Mouse (Mus musculus) natural killer cell, adult 2 months (primary cell): ENCODE data around the gene Mapt.
"Not testable (repeated sequence)": the region's sequence is repeated elsewhere in the genome, so short reads cannot be mapped to it uniquely, and the experiment has no call there.

Experiments
- DNase-seq, 2 experiments: peaks; one replicate each; pipeline ENCODE4 v3.0.0; 2022; ENCODE audit warnings: low spot score in 2 of 2

Mapt gene

GRCm38 (mm10) chr11:104233574-104234206, 2.5 kb downstream of the Mapt start:
- DNase-seq, result no peak

- DNase-seq, result no peak
Observed at GRCm38 (mm10) chr11:104234680-104235079, 3.5 kb downstream of the Mapt start.

- DNase-seq, result no peak
Observed at GRCm38 (mm10) chr11:104235881-104236280, 4.7 kb downstream of the Mapt start.

GRCm38 (mm10) chr11:104237226-104237625, 6.0 kb downstream of the Mapt start:
- DNase-seq, result no peak

GRCm38 (mm10) chr11:104237958-104238747, 7.0 kb downstream of the Mapt start:
- DNase-seq, result no peak

- not testable (repeated sequence) for DNase-seq
Observed at GRCm38 (mm10) chr11:104245478-104245877, 14.3 kb downstream of the Mapt start.

- DNase-seq, result no peak
Observed at GRCm38 (mm10) chr11:104246171-104246694, 15.0 kb downstream of the Mapt start.

GRCm38 (mm10) chr11:104247141-104247717, 16.0 kb downstream of the Mapt start:
- no peak for DNase-seq

GRCm38 (mm10) chr11:104249420-104249819, 18.2 kb downstream of the Mapt start:
- DNase-seq, result no peak

GRCm38 (mm10) chr11:104251121-104251520, 19.9 kb downstream of the Mapt start:
- no peak for DNase-seq

GRCm38 (mm10) chr11:104252094-104252493, 20.9 kb downstream of the Mapt start:
- no peak for DNase-seq

- no peak for DNase-seq
Observed at GRCm38 (mm10) chr11:104254408-104255039, 23.3 kb downstream of the Mapt start.

GRCm38 (mm10) chr11:104256179-104256578, 25.0 kb downstream of the Mapt start:
- DNase-seq, result no peak

GRCm38 (mm10) chr11:104258991-104259390, 27.8 kb downstream of the Mapt start:
- DNase-seq, result no peak

GRCm38 (mm10) chr11:104264683-104265082, 33.5 kb downstream of the Mapt start:
- no peak for DNase-seq

GRCm38 (mm10) chr11:104265669-104266068, 34.5 kb downstream of the Mapt start:
- no peak for DNase-seq

GRCm38 (mm10) chr11:104267380-104267779, 36.2 kb downstream of the Mapt start:
- no peak for DNase-seq

- DNase-seq, result no peak
Observed at GRCm38 (mm10) chr11:104269385-104269822, 38.2 kb downstream of the Mapt start.

- no peak for DNase-seq
Observed at GRCm38 (mm10) chr11:104270452-104270851, 39.3 kb downstream of the Mapt start.

- DNase-seq, result no peak
Observed at GRCm38 (mm10) chr11:104270876-104271275, 39.7 kb downstream of the Mapt start.

GRCm38 (mm10) chr11:104271876-104272275, 40.7 kb downstream of the Mapt start:
- DNase-seq, result no peak

- DNase-seq, result no peak
Observed at GRCm38 (mm10) chr11:104272352-104272751, 41.2 kb downstream of the Mapt start.
